Mouse (Mus musculus): ENCODE measurements around the gene Cmtm8. TPM values are rescaled to one million over a fixed set of nuclear protein-coding genes. Genes with fewer than 3 reads are reported as not detected.

The Cmtm8 gene
- polyA plus RNA-seq, 1 experiment from 2014 or later, result 56.6 TPM

DNA sequence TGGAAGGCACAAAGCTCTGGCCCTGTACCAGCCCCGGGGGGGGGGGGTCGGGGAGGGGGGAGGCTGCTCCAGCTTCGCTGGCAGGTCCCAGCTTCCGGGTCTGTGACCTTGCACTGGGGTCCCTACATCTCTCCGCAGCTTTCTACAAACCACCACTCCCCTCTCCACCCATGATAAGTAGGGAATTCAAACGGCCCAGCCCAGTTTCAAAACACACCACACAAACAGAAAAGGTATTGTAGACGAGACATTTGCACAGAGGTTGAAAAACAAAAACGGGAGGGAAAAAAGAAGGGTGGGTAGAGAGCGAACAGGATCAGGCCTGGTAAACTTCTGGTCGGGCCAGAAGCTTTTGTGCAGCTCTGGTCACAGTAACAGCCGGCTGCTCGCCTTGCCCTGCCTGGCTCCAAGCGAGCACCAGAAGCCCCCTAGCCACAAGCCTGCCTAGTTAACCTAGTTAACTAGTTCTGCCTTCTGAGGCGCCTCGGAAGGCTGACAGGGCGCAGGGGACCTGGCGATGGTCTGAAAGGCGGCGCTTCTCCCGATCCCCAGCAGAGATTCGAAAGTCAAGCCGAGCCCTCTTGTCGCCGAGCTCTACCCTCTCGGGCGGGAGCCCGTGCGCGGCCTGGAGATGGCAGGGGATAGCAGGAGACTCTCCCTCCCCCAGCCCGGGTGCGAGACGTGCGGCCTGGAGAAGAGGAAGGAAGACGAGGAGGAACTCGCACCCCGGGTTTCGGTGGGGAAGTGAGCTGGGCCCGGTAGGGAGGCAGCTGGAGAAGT is 63.0 kb downstream of the Cmtm8 start:
- WGBS, result 2% methylated on average over 38 of the region's 38 CpGs
- Histone ChIP-seq H3K36me3 (no peaks in the 10 kb centered on the region), H3K4me1 (replicated peaks) (peaks cover 16% of the 10 kb centered on the region), H3K9ac (peak overlapping the region; percentile 80), H3K27ac (peak overlapping the region; percentile 83), H3K27me3 (replicated peaks) (no peaks in the 10 kb centered on the region), H3K4me3 (replicated peaks) (peak overlapping the region; percentile 62), H3K9me3 (no peaks in the 10 kb centered on the region), H3K4me2 (replicated peaks) (peak overlapping the region; percentile 95)
- peak; percentile 63 for ATAC-seq

DNA sequence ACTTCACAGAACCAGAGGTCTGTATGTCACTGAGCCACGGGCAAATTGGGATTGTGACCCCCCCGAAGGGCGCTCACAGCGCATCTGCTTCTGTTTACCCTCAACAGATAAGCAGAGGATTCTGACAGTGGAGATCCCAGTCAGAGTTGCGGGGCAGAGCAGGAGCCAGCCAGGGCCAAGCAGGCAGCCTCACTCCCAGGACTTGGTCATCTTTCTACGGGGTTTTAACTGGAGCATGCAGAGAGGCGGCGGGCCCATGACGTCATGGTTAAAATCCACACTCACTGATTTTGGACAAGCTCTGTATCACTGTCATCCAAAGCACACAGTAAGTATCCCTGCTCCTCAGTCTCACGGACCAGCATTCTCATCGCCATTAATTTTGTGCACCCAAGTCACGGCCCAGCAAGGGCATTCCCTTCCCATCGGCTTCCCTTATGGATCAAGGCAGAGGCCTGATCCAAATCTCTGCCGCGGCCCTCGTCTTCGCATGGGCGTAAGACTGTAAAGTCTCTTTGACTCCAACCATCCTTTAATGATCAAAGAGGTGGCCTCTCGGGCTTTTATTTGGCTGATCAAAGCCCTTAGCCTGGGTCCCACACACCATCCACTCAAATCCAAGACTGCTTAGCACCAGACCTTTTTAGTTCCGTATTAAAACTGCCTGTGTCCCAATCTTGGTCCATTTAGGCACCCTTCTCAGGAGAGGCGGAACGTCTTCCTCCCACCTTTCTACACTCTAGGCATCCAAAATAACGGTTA is 63.8 kb downstream of the Cmtm8 start:
- H3K9ac ChIP-seq, result peak overlapping the region; percentile 80

DNA sequence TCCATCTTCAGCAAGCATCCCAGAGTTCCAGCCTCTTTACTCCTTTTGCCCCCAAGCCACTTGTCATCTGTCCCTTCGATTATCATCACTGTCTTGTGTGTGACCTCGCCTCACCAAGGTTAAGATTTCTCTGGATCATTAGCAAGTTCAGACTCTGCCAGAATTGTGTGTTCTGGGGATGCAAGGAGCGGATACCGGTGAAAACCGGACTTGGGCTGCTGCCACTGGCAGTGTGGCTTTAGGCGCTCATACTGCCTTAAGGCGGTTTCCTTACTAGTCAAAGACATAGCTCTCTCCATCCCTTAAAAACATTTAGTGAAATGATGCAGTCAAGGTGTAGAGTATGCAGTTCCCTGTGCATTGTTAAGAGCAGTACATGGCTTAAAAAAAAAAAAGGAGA is 65.1 kb downstream of the Cmtm8 start:
- Histone ChIP-seq H3K9me3 (no peaks in the 10 kb centered on the region), H3K36me3 (no peaks in the 10 kb centered on the region), H3K9ac (no peak overlapping the region), H3K4me3 (replicated peaks) (no peak overlapping the region), H3K4me1 (replicated peaks) (peaks cover 20% of the 10 kb centered on the region), H3K27ac (no peak overlapping the region), H3K27me3 (replicated peaks) (no peaks in the 10 kb centered on the region), H3K4me2 (replicated peaks) (no peak overlapping the region)
- ATAC-seq, result no peak
- WGBS, result 90% methylated on average over 7 of the region's 7 CpGs

More for the DNA sequence above, 63.8 kb downstream of the Cmtm8 start:
- peak overlapping the region; percentile 62 for H3K4me3 ChIP-seq (replicated peaks)
- no peaks in the 10 kb centered on the region for H3K36me3 ChIP-seq
- ATAC-seq, result no peak
- peak overlapping the region; percentile 95 for H3K4me2 ChIP-seq (replicated peaks)
- WGBS, result 37% methylated on average over 23 of the region's 23 CpGs
- no peaks in the 10 kb centered on the region for H3K27me3 ChIP-seq (replicated peaks)
- no peaks in the 10 kb centered on the region for H3K9me3 ChIP-seq
- H3K4me1 ChIP-seq (replicated peaks), result peaks cover 14% of the 10 kb centered on the region
- H3K27ac ChIP-seq, result 0 out of 2 replicates have a peak overlapping the region, but pooled peaks have one; percentile 6

DNA sequence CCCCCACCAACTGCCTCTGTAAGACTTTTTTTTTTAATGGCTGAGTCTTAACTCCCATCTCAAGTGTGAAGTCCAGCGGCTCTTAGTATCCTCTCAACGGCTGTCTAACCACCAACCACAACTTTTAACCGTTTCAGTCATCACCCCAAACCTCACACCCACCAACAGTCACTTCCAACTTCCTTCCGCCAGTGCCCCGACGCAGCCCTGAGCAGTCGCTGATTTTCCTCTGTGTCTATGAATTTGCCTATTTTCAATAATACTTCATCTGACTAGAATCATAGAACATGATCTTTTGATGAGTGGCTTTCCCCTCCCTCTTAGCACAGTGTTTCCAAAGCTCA is 65.9 kb downstream of the Cmtm8 start:
- WGBS, result 79% methylated on average over 7 of the region's 7 CpGs
- no peak overlapping the region for H3K27ac ChIP-seq
- no peaks in the 10 kb centered on the region for H3K9me3 ChIP-seq
- no peaks in the 10 kb centered on the region for H3K36me3 ChIP-seq
- no peak overlapping the region for H3K4me3 ChIP-seq (replicated peaks)
- H3K9ac ChIP-seq, result no peak overlapping the region
- peaks cover 20% of the 10 kb centered on the region for H3K4me1 ChIP-seq (replicated peaks)
- ATAC-seq, result no peak
- no peak overlapping the region for H3K4me2 ChIP-seq (replicated peaks)
- no peaks in the 10 kb centered on the region for H3K27me3 ChIP-seq (replicated peaks)

DNA sequence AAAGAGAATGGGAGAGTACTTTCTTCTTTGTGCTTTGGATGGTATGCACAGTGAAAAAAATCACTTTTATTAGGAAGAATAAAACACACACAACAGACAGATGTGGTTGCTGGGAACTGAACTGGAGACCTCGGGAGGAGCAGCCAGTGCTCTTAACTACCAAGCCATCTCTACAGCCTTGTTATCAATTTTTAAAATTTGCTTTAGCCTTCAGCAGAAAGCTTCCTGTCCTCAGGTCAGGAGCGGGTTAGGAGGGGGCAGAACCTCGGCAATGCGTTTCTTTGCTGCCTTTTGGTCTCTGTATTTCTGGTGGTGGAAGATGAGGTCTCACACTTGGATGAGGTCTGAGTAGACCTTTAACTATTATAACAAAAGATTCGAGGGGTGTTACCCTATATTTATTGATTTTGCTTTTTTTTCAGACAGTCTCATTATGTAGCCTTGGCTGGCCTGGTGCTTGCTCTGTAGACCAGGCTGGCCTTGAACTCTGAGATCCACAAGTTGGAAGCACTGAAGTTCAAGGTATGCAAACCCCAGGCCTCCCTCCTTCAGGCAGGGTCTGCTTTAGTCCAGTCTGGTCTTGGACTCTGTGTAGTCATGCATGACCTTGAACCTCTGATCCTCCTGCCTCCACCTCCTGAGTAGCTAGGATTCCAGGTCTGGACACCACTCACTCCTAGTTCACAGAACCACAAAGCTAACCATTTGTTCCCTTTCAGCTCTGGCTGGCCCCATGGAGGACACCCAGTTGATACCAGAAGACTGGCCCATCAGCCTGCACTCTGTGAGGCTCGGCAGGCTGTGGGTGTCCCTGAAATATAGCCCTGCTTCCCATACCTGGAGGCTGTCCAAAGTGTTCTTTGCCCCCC is 66.5 kb downstream of the Cmtm8 start:
- Histone ChIP-seq H3K27me3 (replicated peaks) (no peaks in the 10 kb centered on the region), H3K9ac (no peak overlapping the region), H3K27ac (no peak overlapping the region), H3K4me2 (replicated peaks) (no peak overlapping the region), H3K4me1 (replicated peaks) (peaks cover 20% of the 10 kb centered on the region), H3K9me3 (no peaks in the 10 kb centered on the region), H3K4me3 (replicated peaks) (no peak overlapping the region), H3K36me3 (no peaks in the 10 kb centered on the region)
- 63% methylated on average over 6 of the region's 6 CpGs for WGBS
- no peak for ATAC-seq

DNA sequence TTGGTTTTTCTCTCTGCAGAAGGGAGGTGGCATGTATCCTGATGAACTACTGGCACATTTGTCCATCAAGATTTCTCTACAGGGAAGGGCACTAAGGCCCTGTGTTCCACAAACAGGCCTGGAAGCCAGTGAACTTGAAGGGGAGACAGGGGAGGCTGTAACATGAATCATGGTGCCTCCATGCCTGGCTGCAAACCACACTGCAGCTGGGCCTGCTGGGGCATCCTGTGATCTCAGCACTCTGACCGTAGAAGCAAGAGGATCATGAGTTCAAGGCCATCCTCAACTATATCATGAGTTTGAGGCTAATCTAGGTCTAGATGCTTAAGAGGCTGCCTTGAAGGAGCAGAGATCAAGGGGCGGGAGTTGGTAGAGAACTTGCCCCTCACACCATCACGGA is 67.6 kb downstream of the Cmtm8 start:
- no peak for ATAC-seq
- Histone ChIP-seq H3K36me3 (peaks cover 5% of the 10 kb centered on the region), H3K9me3 (no peaks in the 10 kb centered on the region), H3K27ac (no peak overlapping the region), H3K27me3 (replicated peaks) (no peaks in the 10 kb centered on the region), H3K9ac (no peak overlapping the region), H3K4me2 (replicated peaks) (no peak overlapping the region), H3K4me1 (replicated peaks) (peaks cover 18% of the 10 kb centered on the region), H3K4me3 (replicated peaks) (no peak overlapping the region)
- WGBS, result 81% methylated on average over 3 of the region's 3 CpGs

DNA sequence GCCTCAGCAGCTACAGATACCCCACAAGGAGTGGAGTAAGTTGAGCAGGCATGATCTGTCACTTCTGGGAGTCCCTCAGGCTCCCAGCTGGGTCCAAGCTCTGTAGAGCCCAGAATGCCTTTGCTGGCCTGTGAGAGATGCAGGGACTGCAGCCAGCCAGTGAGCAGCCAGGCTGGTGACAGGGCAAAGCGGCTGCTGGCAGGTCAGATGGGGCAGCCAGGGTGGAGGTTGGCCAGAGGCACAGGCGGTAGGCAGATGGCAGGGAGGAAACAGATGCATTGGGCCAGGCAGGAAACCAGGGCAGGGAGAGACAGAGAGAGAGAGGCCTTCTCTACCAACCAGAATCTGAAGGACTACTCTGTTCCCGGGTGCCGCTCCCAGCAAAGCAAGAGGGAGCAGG is 68.7 kb downstream of the Cmtm8 start:
- 79% methylated on average over 4 of the region's 4 CpGs for WGBS
- ATAC-seq, result no peak
- H3K9me3 ChIP-seq, result no peaks in the 10 kb centered on the region
- peaks cover 14% of the 10 kb centered on the region; the same call in 1 of the 2 replicates for H3K4me1 ChIP-seq (replicated peaks)
- no peaks in the 10 kb centered on the region for H3K27me3 ChIP-seq (replicated peaks)
- no peak overlapping the region for H3K9ac ChIP-seq
- no peak overlapping the region for H3K27ac ChIP-seq
- no peak overlapping the region for H3K4me3 ChIP-seq (replicated peaks)
- H3K36me3 ChIP-seq, result peaks cover 5% of the 10 kb centered on the region
- H3K4me2 ChIP-seq (replicated peaks), result no peak overlapping the region

DNA sequence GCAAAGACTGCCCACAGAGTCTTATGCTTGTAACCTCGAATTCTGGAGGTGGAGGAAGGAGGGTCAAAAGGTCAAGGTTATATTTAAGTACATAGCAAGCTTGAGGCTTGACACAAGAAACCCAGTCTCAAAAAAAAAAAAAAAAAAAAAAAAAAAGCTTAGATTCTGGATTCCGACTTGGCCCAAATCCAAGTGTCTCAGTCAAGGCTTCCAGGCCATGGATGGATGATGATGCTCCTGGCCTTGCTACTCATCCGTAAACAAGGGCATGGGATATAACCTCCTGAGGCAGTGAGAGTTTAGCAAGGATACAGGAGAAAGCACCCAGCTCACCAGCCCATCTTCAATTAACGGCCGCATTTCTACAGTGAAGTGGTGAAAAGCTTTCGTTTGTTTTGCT is 69.3 kb downstream of the Cmtm8 start:
- Histone ChIP-seq H3K27me3 (replicated peaks) (no peaks in the 10 kb centered on the region), H3K4me1 (replicated peaks) (peaks cover 12% of the 10 kb centered on the region; the same call in 1 of the 2 replicates), H3K9ac (no peak overlapping the region), H3K36me3 (peaks cover 5% of the 10 kb centered on the region), H3K4me2 (replicated peaks) (no peak overlapping the region), H3K9me3 (no peaks in the 10 kb centered on the region), H3K4me3 (replicated peaks) (no peak overlapping the region), H3K27ac (no peak overlapping the region)
- 68% methylated on average over 6 of the region's 6 CpGs for WGBS
- no peak for ATAC-seq

DNA sequence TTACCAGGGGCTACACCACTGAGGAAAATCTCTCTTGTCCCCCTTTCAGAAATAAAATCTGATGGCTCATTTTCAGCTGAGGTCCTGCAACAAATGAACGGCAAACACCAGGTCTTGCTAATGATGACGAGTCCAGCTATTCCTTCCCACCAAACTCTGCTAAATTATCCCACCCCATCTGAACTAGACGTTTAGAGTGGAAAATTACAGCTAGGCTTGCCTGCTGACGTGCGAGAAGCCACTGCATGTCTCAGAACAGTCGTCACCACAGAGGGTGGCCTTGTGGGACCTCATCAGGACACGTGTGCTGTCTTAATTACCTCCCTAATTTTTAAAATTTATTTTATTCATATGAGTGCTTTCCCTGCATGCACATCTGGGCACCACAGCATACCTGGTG is 72.4 kb downstream of the Cmtm8 start:
- no peak overlapping the region for H3K9ac ChIP-seq
- 84% methylated on average over 7 of the region's 7 CpGs for WGBS
- H3K4me1 ChIP-seq (replicated peaks), result peaks cover 11% of the 10 kb centered on the region; the same call in 1 of the 2 replicates

DNA sequence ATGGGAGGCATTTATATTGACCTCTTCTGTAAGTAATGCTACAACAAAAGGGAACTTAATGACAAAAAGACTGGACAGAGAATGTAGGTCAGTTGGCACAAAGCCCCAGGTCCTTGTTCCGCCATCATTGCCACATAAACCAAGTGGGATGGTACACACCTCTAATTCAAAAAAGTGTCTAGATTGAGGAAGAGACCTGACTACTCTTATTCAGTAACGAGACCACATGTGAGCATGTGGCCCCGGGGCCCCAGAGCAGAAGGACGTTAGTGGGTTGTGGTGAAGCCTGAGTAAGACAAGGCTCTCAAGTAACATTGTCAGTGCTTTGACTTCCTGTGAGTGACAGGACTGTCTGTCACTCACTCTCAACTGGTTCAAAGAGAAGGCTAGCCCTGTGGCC is 73.7 kb downstream of the Cmtm8 start:
- H3K4me1 ChIP-seq (replicated peaks), result peaks cover 6% of the 10 kb centered on the region; the same call in 1 of the 2 replicates
- peaks cover 5% of the 10 kb centered on the region for H3K36me3 ChIP-seq
- no peak for ATAC-seq
- H3K4me2 ChIP-seq (replicated peaks), result no peak overlapping the region
- WGBS, result 92% methylated on average over 4 of the region's 4 CpGs
- H3K27me3 ChIP-seq (replicated peaks), result no peaks in the 10 kb centered on the region
- H3K27ac ChIP-seq, result no peak overlapping the region
- H3K9ac ChIP-seq, result no peak overlapping the region
- no peak overlapping the region for H3K4me3 ChIP-seq (replicated peaks)
- no peaks in the 10 kb centered on the region for H3K9me3 ChIP-seq

More for the DNA sequence above, 72.4 kb downstream of the Cmtm8 start:
- no peak overlapping the region for H3K27ac ChIP-seq
- no peak overlapping the region for H3K4me3 ChIP-seq (replicated peaks)
- peaks cover 5% of the 10 kb centered on the region for H3K36me3 ChIP-seq
- no peaks in the 10 kb centered on the region for H3K27me3 ChIP-seq (replicated peaks)
- no peak for ATAC-seq
- H3K4me2 ChIP-seq (replicated peaks), result no peak overlapping the region
- no peaks in the 10 kb centered on the region for H3K9me3 ChIP-seq

DNA sequence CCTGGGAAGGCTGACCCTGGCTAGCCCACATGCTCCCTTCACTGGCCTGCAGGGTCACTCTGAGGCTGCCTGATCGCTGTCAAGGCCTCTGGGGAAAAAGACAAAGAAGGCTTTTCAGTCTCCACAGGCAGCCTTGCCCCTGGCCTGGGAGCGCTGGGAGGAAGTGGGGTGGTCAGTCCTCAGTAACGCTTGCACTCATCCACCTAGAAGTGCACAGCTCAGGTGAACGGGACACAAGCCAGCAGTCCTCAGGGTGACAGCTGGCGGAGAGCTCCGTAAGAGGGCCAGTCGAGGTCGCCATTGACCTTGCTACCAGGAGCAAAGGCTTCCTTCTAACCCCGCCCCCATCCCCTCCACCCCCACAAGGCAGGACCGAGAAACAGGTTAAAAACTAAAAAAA is 75.9 kb downstream of the Cmtm8 start:
- Histone ChIP-seq H3K36me3 (peaks cover 5% of the 10 kb centered on the region), H3K27me3 (replicated peaks) (no peaks in the 10 kb centered on the region), H3K4me2 (replicated peaks) (no peak overlapping the region), H3K9ac (no peak overlapping the region), H3K27ac (no peak overlapping the region), H3K4me1 (replicated peaks) (no peaks in the 10 kb centered on the region), H3K4me3 (replicated peaks) (no peak overlapping the region), H3K9me3 (no peaks in the 10 kb centered on the region)
- 62% methylated on average over 10 of the region's 10 CpGs for WGBS
- no peak for ATAC-seq

DNA sequence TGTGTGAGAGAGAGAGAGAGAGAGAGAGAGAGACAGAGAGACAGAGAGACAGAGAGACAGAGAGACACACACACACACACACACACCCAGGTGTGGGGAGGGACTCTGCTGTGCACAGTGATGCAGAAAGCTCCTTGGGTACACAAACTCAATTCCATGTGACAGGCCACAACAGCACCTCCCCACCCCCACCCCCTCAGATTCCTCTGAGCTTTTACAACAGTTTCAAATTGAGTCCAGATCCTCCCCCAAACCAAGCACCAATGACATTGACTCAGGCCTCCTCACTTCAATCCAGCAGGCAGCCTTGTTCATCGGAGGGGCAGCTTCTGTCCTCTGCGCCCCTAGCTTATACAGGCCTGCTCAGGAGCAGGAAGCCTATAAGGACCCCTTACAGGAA is 76.4 kb downstream of the Cmtm8 start:
- no peak overlapping the region for H3K27ac ChIP-seq
- no peaks in the 10 kb centered on the region for H3K9me3 ChIP-seq
- H3K27me3 ChIP-seq (replicated peaks), result no peaks in the 10 kb centered on the region
- no peak for ATAC-seq
- no peak overlapping the region for H3K9ac ChIP-seq
- peaks cover 5% of the 10 kb centered on the region for H3K36me3 ChIP-seq
- H3K4me1 ChIP-seq (replicated peaks), result no peaks in the 10 kb centered on the region
- H3K4me3 ChIP-seq (replicated peaks), result no peak overlapping the region
- H3K4me2 ChIP-seq (replicated peaks), result no peak overlapping the region
- WGBS, result 63% methylated on average over 2 of the region's 2 CpGs
